Mouse (Mus musculus) erythroblast, embryonic 14.5 days (primary cell): ENCODE measurements around the gene Stk36. TPM values are rescaled to one million over a fixed set of nuclear protein-coding genes. Genes with fewer than 3 reads are reported as not detected.

Experiments
- H3K27me3 ChIP-seq: 2 replicates; pipeline ENCODE4 v1.6.1; 2012; ENCODE audit warnings: inconsistent platforms; ENCODE audit not compliant: control insufficient read depth
- H3K36me3 ChIP-seq: 2 replicates; pipeline ENCODE4 v1.6.1; 2012; ENCODE audit warnings: mild to moderate bottlenecking, inconsistent platforms; ENCODE audit not compliant: control insufficient read depth
- H3K4me1 ChIP-seq: 2 replicates; pipeline ENCODE4 v1.6.1; 2012; ENCODE audit warnings: inconsistent platforms; ENCODE audit not compliant: control insufficient read depth
- H3K4me3 ChIP-seq: replicated peaks from 2 replicates; pipeline ENCODE3; 2012; ENCODE audit warnings: moderate library complexity, mild to moderate bottlenecking, inconsistent platforms
- H3K9me3 ChIP-seq: 2 replicates; pipeline ENCODE4 v1.6.1; 2012; ENCODE audit warnings: low read length, inconsistent platforms, mixed read lengths; ENCODE audit not compliant: control insufficient read depth
- GATA1 ChIP-seq: IDR thresholded peaks from 2 replicates; pipeline ENCODE4 v1.6.1; 2012; ENCODE audit warnings: low read length, inconsistent platforms, mixed read lengths
- TAL1 ChIP-seq: IDR thresholded peaks from 3 replicates; pipeline ENCODE4 v1.6.1; 2012; ENCODE audit warnings: low read length, inconsistent platforms, mixed read lengths
- polyA plus RNA-seq: library from polyadenylated mRNA; stranded (reverse); fragments of >175 nt; gene quantifications from 2 replicates; pipeline ENCODE4 v1.2.3, GENCODE M21; 2012

Gene Stk36
- polyA plus RNA-seq, 1 experiment: not detected

DNA sequence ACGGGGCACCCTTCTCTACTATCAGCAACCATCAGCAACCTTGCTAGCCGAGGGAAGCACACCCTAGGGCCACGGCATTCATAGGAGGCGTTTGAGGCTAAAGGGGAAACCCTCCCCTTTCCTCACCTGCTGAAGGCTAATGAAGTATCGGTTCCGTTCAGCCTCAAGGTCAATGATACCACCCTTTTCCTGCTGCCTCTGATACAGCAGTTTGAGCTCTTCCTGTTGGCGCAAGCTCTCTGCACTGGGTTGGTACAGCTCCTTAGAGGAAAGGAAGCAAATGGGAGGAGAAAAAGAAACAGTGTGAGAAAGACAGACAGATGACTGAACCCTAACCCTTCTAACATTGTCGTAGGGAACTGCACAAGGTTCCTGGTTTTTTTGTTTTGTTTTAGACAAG is 6.8 kb upstream of the Stk36 start:
- Histone ChIP-seq H3K9me3 (no peaks in the 10 kb centered on the region), H3K4me1 (peaks cover 5% of the 10 kb centered on the region), H3K27me3 (no peaks in the 10 kb centered on the region), H3K4me3 (no peak overlapping the region), H3K36me3 (peaks cover 85% of the 10 kb centered on the region)
- TF ChIP-seq TAL1: no peak
- no peak for TF ChIP-seq GATA1

- Histone ChIP-seq H3K4me1 (peaks cover 23% of the 10 kb centered on the region), H3K9me3 (no peaks in the 10 kb centered on the region), H3K36me3 (peaks cover 29% of the 10 kb centered on the region), H3K27me3 (no peaks in the 10 kb centered on the region), H3K4me3 (peak overlapping the region; percentile 87)
- TF ChIP-seq GATA1 (no peak), TAL1 (no peak)
These were observed 561 bp upstream of the Stk36 start for GRCm38 (mm10) chr1:74600501-74601266.

DNA sequence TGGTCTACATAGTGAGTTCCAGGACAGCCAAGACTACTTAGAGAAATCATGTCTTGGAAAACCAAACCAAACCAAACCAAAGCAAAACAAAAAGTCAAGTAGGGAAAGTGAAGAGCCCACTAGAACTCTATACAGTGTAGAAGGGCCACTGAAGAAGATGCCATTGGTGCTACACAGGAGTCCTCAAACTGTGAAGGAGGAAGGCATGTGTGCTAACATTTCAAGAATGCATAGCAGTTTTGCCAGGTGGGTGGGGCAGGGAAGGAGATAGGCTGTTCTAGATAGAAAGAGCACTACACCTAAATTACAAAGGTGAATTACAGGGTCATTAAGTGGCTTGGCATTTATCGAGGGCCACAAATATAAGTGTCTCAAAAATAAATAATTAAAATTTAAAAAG is 22.9 kb downstream of the Stk36 start:
- Histone ChIP-seq H3K9me3 (no peaks in the 10 kb centered on the region), H3K36me3 (no peaks in the 10 kb centered on the region), H3K27me3 (no peaks in the 10 kb centered on the region), H3K4me1 (no peaks in the 10 kb centered on the region), H3K4me3 (no peak overlapping the region)
- TF ChIP-seq TAL1 (no peak), GATA1 (no peak)

DNA sequence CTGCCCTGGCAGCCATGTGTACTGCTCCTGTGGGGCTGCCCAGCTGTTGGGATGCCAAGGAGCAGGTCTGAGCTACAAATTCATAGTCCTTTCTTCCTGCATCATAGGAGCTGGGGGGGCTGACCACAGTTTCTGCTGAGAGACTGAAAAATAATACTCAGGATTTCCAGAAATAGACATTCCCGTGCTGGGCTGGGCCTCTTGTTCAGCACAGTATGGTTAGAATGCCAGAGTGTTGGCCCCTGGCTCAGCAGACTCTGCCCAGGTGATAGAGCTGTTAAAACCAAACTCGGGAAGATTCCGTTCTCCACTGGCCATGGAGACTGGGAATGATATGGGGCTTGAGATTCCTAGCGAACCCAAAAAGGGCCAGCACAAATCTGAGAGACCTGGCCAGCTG is 24.8 kb downstream of the Stk36 start:
- no peaks in the 10 kb centered on the region for H3K27me3 ChIP-seq
- no peaks in the 10 kb centered on the region for H3K36me3 ChIP-seq
- H3K4me1 ChIP-seq: no peaks in the 10 kb centered on the region
- TF ChIP-seq TAL1: no peak
- no peak for TF ChIP-seq GATA1
- no peaks in the 10 kb centered on the region for H3K9me3 ChIP-seq
- no peak overlapping the region for H3K4me3 ChIP-seq

GRCm38 (mm10) chr1:74628001-74628400 is 26.8 kb downstream of the Stk36 start:
- H3K27me3 ChIP-seq: no peaks in the 10 kb centered on the region
- TF ChIP-seq TAL1: no peak
- TF ChIP-seq GATA1: no peak
- no peaks in the 10 kb centered on the region for H3K4me1 ChIP-seq
- H3K36me3 ChIP-seq: no peaks in the 10 kb centered on the region
- H3K9me3 ChIP-seq: no peaks in the 10 kb centered on the region
- no peak overlapping the region for H3K4me3 ChIP-seq

DNA sequence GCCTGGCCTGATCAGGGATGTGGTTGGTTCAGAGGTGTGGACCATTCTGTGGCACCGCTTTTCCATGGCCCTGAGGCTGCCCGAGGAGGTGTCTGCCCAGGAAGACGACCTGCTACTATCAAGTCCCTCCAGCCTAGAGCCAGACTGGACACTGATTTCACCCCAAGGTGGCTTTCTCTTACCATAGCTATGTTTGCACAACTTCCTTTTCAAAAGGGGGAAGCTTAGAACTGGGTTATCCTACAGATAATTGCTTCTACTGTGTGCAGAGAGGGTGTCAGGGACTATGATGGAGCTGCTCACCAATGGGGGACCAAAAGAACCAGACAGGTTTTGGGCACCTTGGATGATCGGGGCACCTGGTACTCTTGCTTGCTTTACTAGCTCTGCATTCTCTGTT is 31.5 kb downstream of the Stk36 start:
- Histone ChIP-seq H3K4me3 (no peak overlapping the region), H3K4me1 (no peaks in the 10 kb centered on the region)
- TF ChIP-seq GATA1: no peak
- TF ChIP-seq TAL1: no peak

GRCm38 (mm10) chr1:74643524-74643923 is 42.3 kb downstream of the Stk36 start:
- Histone ChIP-seq H3K36me3 (no peaks in the 10 kb centered on the region), H3K9me3 (no peaks in the 10 kb centered on the region), H3K27me3 (no peaks in the 10 kb centered on the region), H3K4me1 (no peaks in the 10 kb centered on the region), H3K4me3 (no peak overlapping the region)
- TF ChIP-seq TAL1 (no peak), GATA1 (no peak)

More for the DNA sequence above, 31.5 kb downstream of the Stk36 start:
- Histone ChIP-seq H3K36me3 (no peaks in the 10 kb centered on the region), H3K27me3 (no peaks in the 10 kb centered on the region), H3K9me3 (no peaks in the 10 kb centered on the region)

- Histone ChIP-seq H3K36me3 (no peaks in the 10 kb centered on the region), H3K27me3 (no peaks in the 10 kb centered on the region), H3K4me1 (no peaks in the 10 kb centered on the region), H3K9me3 (no peaks in the 10 kb centered on the region), H3K4me3 (no peak overlapping the region)
- TF ChIP-seq TAL1 (no peak), GATA1 (no peak)
These were observed 42.7 kb downstream of the Stk36 start for GRCm38 (mm10) chr1:74643926-74644325.

- Histone ChIP-seq H3K27me3 (no peaks in the 10 kb centered on the region), H3K9me3 (no peaks in the 10 kb centered on the region), H3K36me3 (peaks cover 3% of the 10 kb centered on the region), H3K4me1 (peaks cover 31% of the 10 kb centered on the region), H3K4me3 (peak within 1 kb of the TSS; percentile 97)
- TF ChIP-seq TAL1: no peak
- TF ChIP-seq GATA1: no peak
These were observed 60.4 kb downstream of the Stk36 start, which contains the start of gene Ttll4 for GRCm38 (mm10) chr1:74661448-74662195. TSS of gene Ttll4 (plus strand) at chr1:74661745.
